Mouse (Mus musculus) right cerebral cortex, postnatal 36 days (tissue): ENCODE data around the gene Dlgap1.

Experiments
- DNase-seq, 2 experiments: peaks; one replicate each; pipeline ENCODE4 v3.0.0; 2022; ENCODE audit warnings: low spot score in 2 of 2, mixed read lengths in 1 of 2

Gene Dlgap1

DNA sequence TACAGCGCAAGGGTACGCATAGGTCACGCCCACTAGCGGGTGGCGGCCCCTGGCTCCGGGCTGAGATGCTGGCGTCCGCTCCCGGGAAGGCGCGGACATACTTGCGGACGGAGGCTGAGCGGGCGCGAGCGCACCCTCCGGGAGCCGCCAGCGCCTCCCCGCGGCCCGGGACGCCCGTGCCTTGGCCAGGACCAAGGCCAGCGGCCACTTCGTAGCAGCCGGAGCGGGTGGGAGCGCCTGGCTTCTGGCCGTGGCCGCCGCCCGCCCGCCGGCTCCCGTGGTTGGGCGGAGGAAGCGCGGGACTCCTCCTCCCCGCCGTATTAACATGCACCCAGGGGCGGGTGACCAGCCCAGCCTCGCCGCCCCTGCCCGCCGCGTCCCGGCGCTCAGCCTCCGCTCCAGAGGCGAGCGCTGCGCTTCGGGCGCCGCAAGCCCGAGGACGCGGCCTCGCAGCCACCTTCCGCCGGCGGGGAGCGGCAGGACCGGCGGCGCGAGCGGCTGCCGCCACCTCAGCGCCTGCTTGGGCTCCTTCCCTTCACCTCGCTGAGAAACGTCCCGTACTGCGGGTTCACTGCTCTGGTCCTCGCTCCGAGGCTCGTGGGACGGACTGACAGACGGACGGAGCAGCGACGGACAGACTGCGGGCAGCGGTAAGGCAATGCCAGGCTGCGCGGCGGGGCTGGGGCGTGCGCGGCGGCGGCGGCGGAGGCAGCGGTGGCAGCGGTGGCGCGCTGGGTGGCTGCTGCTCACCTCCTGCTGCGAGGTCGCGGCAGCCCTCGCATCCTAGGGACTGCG is at the start of gene Dlgap1:
Dlgap1 (plus strand) TSS at position 53 of the 795 bp plus-strand sequence.
- peak; percentile 58 to 67 for DNase-seq

DNA sequence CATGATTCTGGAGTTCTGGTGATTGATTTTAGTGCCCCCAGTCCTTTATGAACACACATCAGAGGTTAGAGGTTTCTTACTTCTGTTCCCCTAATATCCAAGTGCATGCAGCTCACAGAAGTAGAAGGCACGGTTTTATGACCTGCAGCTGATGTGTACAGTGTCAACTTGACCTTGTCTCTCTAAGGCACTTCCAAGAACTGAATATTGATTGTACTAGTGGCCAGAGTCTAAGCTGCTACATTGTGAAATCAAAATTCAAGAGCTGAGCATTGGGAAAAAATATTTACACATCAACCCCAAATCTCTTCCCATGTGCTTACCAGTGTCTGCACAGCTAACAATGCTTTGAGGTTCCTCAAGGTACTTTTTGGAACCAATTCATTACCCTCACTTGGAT is 13.9 kb upstream of the Dlgap1 start:
- no peak for DNase-seq

DNA sequence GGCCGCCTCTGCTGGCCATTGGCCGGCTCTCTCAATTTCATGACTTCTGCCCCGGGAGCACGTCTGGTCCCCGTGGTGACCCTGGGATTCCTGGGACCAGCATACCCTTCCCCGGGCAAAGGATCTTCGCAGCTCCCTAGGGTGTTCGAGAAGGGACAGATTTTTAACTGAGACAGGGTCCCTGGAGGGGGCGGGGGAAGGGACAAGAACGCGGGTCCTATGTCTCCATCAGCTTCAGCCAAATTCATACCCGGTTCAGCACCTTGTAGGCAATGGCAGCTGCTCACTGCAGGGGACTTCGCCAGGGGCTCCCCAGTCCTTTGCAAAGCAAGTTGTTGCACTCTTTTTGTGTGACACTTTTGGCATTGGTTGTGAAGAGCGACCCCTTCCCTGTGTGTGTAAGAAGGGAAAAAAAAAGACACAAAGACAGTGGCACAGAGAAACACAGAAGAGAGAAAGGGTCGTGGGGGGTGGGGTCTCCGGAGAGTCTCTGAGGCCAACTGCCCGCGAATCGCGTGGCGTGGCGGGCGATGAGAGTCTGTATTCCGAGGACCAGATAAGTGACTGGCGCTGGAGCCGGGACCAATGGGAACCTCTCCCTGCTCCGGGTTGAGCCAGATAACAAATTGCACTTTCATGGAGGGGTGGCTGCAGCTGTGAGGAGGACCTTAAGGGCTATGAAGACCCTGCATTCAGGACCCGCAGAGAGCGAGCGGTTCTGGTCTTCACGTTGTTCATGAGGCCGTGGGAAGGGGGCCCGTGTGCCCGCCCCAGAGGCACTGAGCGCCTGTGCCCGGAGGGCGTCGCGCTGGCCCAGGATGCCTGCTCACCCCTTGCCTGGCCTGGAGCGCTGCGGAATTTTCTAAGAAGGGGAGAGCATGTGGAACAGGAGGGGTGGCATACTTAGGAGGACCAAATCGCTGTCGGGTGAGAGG is 1.2 kb downstream of the Dlgap1 start:
- peak; percentile 16 to 26 for DNase-seq

DNA sequence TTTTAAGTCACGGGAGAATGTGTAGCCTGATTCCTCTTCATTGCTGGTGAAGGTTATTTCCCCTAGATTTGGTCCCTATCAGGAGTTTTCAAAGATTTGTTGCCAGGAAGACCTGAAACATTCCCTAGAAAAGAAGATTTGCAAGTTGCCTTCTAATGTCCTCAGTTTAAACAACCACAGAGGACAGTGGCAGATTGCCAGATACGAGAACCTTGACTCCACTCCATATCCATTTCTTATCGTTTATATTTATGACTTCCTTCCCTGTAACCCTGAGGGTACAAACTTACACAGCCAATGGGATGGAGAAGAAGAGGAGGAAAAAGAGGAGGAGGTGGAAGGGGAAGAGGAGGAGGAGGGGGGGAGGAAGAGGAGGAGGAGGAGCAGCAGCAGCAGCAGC is 4.2 kb downstream of the Dlgap1 start:
- no peak for DNase-seq

DNA sequence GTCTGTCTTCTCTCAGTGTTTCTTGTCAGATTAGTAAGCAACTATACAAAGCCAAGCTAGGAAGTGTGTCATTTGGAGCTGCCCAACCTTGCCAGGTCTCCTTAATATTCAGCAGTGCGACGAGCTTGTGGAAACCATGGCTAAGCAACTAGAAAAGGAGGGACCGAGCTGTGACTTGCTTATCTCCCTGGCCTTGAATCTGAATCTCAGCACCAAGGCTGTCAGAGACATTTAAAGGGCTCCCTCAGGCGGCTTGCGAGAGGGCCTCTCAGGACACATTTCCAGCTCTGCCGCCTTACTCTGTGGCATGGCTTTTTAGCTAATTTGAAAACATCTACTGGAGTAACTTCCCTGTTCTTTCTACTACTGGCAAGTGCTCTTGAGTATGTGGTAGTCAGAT is 5.1 kb downstream of the Dlgap1 start:
- no peak for DNase-seq

DNA sequence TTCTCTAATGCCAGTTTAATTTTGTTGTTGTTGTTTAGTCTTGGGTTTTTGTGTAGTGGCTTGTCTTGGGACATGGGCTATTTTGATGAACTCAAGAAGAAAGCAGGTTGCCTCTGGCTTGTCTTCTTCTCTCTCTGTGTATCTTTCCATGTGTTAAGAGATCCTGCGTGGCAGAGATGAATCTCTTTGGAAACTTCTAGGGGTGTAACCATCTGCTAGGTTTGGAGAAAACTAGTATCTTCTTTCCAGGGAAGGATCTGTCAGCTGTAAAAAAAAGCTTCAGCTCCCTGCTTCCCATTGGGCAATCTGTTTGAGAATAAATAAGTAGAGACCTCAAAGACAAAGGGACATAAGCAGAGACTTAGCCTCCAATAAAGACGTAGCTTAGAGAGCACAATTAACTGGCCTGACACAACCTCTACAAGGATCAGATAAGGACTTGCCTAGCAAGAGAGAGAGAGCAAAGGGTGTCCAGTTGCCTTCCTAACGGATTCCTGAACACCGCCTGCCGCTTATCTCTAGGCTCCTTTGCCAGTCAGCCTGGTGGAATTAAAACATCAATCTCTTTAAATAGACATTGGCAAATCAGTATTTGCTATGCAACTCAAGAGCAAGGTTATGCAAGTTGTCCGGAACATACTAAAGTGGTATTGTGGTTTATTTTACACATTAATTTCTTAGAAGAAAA is 13.5 kb downstream of the Dlgap1 start:
- DNase-seq: no peak

DNA sequence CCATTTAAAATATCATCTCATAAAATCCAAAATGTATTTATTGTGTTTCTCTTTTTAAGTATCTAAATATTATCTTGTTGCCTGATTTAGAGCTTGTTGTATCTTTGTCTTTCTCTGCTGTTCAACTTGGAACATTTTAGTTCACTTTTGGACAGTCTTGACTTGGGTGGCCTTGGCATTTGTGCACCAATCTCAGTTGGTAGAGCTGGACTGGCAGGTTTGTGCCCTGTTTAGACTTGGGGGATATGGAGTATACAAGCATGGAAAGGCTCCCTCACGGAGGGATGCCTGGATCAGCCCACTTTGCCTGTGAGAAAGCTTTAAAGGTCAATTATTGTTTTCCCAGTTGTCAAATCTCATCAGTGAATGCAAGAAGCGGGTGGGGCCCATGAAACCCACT is 27.5 kb downstream of the Dlgap1 start:
- DNase-seq: no peak

DNA sequence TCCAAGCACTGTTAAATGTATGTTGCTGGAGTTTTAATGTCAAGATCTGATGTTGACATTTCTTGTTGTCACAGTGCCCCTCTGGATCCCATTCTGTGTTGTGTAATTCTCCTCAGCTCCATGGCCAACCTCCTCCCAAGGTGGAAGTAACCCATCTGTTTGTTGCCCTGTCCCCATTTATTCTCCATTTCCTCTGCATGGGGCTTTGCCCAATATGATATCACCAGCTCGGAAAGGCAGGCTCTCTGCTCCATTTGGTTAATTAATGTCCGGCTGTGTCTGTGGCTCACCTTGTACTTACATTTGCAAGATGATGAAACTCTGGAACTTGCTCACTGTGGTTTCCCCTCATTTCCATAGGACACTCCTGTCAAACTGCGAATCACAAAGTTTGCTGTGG is 33.2 kb downstream of the Dlgap1 start:
- DNase-seq: no peak

DNA sequence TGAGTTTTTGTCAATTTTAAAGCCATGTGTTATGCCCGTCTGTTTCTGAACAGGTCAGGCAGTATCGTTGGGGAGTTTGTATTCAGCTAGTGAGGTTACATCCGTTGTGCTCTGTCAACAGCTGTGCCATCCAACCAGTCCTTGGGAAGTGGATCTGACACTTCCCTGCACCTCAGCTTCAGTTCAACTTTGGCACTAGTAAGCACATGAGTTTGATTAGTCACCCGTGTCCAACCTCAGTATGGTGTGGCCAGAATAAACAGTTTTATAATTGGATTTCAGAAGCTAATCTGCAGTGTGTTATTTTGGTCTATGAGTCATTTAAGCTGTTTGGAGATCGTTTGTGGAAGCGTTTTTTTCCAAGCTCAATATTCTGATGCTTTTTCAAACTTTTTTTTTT is 35.8 kb downstream of the Dlgap1 start:
- no peak for DNase-seq

DNA sequence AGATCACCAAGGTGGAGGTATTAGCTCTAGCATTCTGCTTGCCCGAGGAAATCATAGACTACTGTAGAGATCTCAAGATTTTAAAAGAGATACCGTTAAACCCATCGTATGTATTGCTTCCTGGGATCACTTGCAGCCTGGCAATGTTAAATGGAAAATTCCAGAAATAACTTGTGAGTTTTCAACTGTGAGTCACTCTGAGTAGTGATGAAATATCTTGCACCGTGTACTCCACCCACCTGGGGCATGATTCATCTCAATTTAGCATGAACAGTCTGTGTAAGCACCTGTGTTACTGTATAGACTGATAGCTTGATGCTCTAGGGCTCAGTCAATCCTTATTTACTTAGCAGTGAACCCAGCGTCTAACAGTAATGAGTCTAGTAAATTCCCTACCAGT is 38.7 kb downstream of the Dlgap1 start:
- peak in 1 of 2 experiments; percentile 12 for DNase-seq

DNA sequence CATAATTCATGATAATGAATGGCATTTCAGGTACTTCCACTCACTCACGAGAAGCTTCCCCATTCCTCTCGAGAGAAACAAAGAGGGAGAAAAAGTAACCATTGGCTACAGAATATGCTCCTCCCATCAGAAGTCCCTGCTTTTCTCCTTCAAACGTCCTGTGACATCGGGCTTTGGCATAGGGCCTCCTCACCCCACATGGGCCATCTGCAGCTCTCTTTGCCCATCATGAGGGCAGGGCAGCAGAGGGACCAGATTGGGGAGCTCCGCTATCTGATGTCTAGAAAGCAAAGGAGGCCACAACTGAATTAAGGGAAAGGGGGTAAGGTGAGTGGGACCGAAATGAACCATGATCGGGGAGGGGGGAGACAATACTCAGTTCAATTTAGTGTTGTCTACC is 47.6 kb downstream of the Dlgap1 start:
- DNase-seq: no peak

DNA sequence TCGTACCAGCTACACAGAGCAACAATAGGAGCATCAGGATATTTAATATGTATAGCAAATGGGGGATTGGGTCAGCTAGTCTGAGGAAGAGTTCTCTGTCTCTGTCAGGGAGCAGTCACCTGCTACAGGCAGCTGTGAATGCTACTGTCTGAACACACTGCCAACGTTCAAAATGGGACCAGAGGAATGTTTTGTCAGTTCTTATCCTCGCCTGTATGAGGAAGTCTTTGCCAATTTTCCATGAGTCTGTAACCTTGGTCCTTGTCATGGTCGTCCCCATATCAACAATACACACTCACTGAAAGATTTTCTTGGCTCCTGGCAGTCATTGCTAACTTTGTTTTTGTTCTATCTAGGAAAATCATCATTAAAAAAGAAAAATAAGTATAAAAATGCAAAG is 51.5 kb downstream of the Dlgap1 start:
- no peak for DNase-seq

DNA sequence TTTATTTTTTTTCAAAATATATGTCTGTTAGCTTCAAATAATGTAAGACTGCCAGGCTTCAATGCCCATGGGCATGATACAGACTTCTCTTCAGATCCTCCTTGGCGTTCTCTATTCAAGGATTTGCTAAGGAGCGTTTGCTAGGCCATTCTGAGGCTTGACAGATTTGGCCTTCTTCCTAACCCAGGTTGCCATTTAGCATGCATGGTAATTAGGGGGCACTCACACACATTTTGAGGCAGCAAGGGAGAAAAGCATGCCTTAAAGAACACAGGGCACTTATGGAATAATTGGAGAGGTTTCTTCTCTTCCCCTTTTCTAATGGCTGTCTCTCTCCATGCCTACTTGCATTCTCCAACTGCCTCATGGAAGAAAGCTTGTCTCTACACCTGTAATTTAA is 53.7 kb downstream of the Dlgap1 start:
- DNase-seq: no peak

DNA sequence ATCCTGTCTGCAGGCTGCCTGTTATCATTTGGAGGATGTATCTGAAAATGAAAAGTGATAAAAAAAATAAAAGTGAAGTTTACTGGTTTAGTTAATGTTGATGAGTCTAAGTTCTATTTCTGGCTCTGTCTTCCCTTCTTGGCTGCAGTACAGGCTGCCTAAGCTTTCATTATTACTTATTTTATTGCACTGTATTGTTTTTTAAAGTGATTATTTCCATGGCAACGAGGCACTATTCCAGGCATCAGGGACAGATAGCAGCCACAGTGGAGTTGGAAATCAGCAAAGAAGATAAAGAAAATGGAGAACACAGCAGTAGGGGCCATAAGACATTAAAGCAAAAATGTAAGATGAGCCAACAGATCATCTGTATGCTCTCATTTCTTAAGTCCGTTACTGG is 66.0 kb downstream of the Dlgap1 start:
- DNase-seq: no peak

DNA sequence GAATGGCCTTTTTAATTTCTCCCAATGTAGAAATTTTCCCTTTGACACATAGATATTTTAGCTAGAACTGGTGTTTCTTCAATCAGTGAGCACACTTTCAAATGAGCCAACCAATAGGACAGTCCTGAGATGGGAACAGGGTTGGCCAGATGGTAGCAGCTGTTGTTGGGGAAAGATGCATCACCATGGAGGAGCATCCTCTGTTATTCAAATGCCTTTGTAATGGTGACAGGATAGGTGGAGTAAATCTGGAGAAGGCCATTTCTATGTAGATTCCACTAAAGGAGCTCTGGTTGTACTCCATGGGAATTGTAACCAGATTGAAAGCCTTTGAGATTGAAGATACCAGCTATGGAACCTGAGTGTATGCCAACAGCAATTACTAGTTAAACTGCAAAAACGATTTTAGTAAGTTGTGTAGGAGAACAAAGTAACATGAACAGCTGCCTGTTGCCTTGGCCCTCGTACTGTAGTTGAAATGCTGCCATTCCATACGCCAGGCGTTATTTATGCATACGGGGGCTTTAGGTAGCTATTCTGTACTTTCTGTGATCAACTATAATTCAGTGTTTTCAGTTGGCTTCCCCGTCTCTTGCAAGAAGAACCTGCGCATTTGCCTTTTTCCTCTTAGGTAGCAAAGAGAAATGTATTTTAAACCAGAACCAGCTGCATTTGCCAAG is 72.0 kb downstream of the Dlgap1 start:
- DNase-seq: peak in 1 of 2 experiments; percentile 27

DNA sequence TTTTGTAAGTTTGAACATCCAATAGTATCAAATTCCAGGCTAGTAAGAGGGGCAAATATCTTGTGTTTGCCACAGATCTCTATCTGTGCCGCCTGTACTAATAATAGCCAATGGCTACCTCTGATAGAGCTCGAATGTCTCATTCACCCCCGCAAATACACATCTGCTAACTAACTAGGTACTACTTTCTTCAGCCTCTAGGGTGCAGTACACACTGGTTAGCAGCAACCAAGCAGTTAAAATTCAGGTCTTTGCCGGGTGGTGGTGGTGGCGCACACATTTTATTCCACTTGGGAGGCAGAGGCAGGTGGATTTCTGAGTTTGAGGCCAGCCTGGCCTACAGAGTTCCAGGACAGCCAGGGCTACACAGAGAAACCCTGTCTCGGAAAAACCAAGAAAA is 99.4 kb downstream of the Dlgap1 start:
- no peak for DNase-seq

DNA sequence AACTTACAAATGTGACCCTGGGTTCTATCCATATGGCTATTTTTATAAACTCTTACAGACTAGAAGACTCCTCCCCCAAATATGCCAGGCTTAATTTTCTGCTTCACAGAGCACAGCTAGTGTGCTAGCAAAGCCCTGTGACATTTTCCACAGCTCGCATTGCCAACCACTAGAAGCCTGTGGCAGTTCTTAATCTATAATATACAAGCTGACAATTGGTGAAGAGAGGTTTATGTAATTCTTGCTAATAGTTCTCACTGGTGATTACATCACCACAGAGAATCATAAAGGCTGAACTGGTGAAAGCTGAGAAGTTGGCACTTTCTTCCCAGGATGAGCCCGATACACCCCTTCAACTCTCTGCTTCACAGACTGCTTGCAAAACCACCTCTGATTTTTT is 103.2 kb downstream of the Dlgap1 start:
- DNase-seq: no peak

DNA sequence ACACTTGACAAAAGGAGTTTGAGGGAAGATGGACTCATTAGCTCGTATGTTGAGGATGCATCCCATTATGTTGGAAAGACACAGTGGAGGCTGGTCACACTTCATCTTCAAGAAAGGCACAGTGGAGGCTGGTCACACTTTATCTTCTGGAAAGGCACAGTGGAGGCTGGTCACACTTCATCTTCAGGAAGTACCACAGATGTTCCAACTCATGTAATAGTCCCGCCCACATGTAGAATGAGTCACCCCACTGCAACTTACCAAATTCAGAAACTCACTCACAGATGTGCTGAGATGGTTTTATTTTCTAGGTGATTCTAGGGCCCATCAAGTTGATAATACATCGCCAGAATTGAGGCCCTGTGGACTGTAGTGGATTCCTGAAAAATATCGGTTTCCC is 119.3 kb downstream of the Dlgap1 start:
- peak; percentile 2 to 5 for DNase-seq

DNA sequence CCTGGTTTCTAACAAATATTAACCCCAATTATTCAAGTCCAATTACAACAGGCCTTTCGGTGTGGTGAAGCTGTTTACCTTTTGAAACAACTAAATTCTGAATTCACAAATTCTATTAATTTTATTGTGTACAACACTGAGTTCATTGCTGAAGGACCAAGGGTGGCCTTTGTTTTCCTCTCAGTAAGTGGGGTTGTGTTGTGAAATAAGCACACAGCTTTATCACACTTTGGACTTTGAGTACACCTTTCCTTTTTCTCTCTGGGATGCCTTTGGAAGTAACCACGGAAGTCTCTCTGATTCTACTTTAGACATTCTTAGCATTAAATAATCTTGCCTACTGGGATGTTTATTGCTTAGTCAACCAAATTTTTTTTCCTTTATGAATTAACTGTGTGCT is 121.9 kb downstream of the Dlgap1 start:
- DNase-seq: no peak

DNA sequence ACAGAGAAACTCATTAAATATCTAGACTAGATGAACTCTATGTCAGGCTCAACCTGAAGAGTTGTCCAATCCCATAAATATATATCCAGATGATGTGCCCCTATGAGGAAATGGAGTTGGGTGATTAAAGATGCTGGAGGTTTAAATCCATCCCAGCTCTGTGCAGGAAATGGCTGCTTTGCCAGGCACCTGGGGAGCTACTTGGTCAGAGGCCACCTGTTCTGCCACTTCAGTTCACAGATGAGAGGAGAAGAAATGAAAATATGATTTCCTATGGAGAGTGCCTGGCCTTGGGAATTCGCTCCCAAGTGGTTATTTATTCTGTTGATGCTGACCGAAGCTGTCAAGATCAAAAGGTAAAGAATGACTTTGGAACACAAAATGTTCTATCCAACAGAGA is 160.3 kb downstream of the Dlgap1 start:
- DNase-seq: no peak

DNA sequence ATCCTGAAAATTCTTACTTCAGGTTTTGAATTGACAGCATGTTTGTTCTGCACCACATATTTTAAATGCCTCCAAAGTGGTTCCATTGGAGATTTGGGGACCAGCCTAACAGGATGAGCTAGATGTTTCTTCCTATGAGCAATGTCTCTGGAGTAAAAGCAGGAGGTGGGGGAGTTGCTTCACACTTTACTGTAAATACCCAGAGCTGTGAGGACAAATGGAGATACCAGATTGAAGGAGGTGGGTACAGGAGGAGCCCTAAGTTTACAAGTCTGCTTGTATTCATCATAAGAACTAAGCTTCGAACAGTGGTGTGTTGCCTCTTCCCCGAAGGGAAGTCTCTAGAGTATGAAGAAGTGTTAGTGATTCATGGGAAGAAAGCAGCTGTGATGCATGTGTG is 201.0 kb downstream of the Dlgap1 start:
- DNase-seq: no peak
